Mouse (Mus musculus) embryo, embryonic 11.5 days (tissue): Measurements from ENCODE around the gene Hoxa6.

Source experiments
- DNase-seq: peaks from one replicate; pipeline ENCODE4 v3.0.0-alpha.2; 2012; ENCODE audit warnings: low read depth, low spot score

The Hoxa6 gene

GRCm38 (mm10) chr6:52202362-52203120, 6.0 kb downstream of the Hoxa6 start:
- DNase-seq: no peak

GRCm38 (mm10) chr6:52201269-52201668, 7.3 kb downstream of the Hoxa6 start:
- DNase-seq: no peak

- DNase-seq: no peak
Observed at GRCm38 (mm10) chr6:52200751-52201250, 7.7 kb downstream of the Hoxa6 start.

GRCm38 (mm10) chr6:52200073-52200750, 8.3 kb downstream of the Hoxa6 start:
- DNase-seq: no peak

GRCm38 (mm10) chr6:52197271-52197670, 11.3 kb downstream of the Hoxa6 start:
- no peak for DNase-seq

- no peak for DNase-seq
Observed at GRCm38 (mm10) chr6:52196811-52197210, 11.7 kb downstream of the Hoxa6 start.

- no peak for DNase-seq
Observed at GRCm38 (mm10) chr6:52194690-52195089, 13.8 kb downstream of the Hoxa6 start.

- peak; percentile 86 for DNase-seq
Observed at GRCm38 (mm10) chr6:52191860-52192550, 16.5 kb downstream of the Hoxa6 start.

- DNase-seq: no peak
Observed at GRCm38 (mm10) chr6:52190906-52191810, 17.4 kb downstream of the Hoxa6 start, which contains the start of gene Hoxa4. Hoxa4 (minus strand) TSS chr6:52191753.

GRCm38 (mm10) chr6:52190410-52190809, 18.1 kb downstream of the Hoxa6 start:
- DNase-seq: no peak

- DNase-seq: no peak
Observed at GRCm38 (mm10) chr6:52189909-52190308, 18.6 kb downstream of the Hoxa6 start.

GRCm38 (mm10) chr6:52189172-52189591, 19.3 kb downstream of the Hoxa6 start:
- DNase-seq: no peak

GRCm38 (mm10) chr6:52186500-52186899, 22.0 kb downstream of the Hoxa6 start:
- no peak for DNase-seq

- DNase-seq: no peak
Observed at GRCm38 (mm10) chr6:52185834-52186233, 22.7 kb downstream of the Hoxa6 start.

GRCm38 (mm10) chr6:52185222-52185621, 23.3 kb downstream of the Hoxa6 start:
- no peak for DNase-seq

GRCm38 (mm10) chr6:52184668-52185067, 23.9 kb downstream of the Hoxa6 start:
- no peak for DNase-seq

- no peak for DNase-seq
Observed at GRCm38 (mm10) chr6:52183311-52184080, 25.0 kb downstream of the Hoxa6 start.

- DNase-seq: no peak
Observed at GRCm38 (mm10) chr6:52182793-52183192, 25.7 kb downstream of the Hoxa6 start.

- no peak for DNase-seq
Observed at GRCm38 (mm10) chr6:52182030-52182429, 26.5 kb downstream of the Hoxa6 start.

GRCm38 (mm10) chr6:52180726-52181125, 27.8 kb downstream of the Hoxa6 start:
- DNase-seq: no peak
